Mouse (Mus musculus) midbrain, postnatal 0 days (tissue): ENCODE measurements around the gene Gata3. TPM values are rescaled to one million over a fixed set of nuclear protein-coding genes. Genes with fewer than 3 reads are reported as not detected.
A peak's percentile ranks its signal among the peaks of the same experiment; 100 is the strongest.

Experiments
- ATAC-seq: fragments of 200-750 bp; cut with Nextera tagmentation; 2 replicates; pipeline ENCODE4 v1.8.0; 2017; ENCODE audit warnings: moderate number of reproducible peaks, mild to moderate bottlenecking, moderate TSS enrichment, moderate library complexity; ENCODE audit not compliant: low FRiP score
- DNase-seq: peaks from one replicate; pipeline ENCODE4 v3.0.0-alpha.2; 2015; ENCODE audit warnings: low spot score
- H3K27ac ChIP-seq: fragments of 300-500 bp; sonication (generic); 2 replicates; pipeline ENCODE4 v1.5.1; 2014; ENCODE audit warnings: low read depth, mild to moderate bottlenecking, low read length, mixed read lengths
- H3K27me3 ChIP-seq: fragments of 300-500 bp; sonication (generic); 2 replicates; pipeline ENCODE4 v1.6.1; 2014; ENCODE audit warnings: low read length, control low read depth, mixed read lengths; ENCODE audit not compliant: insufficient read depth
- H3K36me3 ChIP-seq: fragments of 300-500 bp; sonication (generic); 2 replicates; pipeline ENCODE4 v1.6.1; 2014; ENCODE audit warnings: low read length, control low read depth, mixed read lengths; ENCODE audit not compliant: insufficient read depth
- H3K4me1 ChIP-seq: fragments of 300-500 bp; sonication (generic); 2 replicates; pipeline ENCODE4 v1.6.1; 2014; ENCODE audit warnings: mild to moderate bottlenecking, control low read depth, antibody characterized with exemption, low read length, mixed read lengths; ENCODE audit not compliant: insufficient read depth
- H3K4me2 ChIP-seq: fragments of 300-500 bp; sonication (generic); 2 replicates; pipeline ENCODE4 v1.6.1; 2014; ENCODE audit warnings: low read depth, mild to moderate bottlenecking, low read length, mixed read lengths; ENCODE audit not compliant: poor library complexity, severe bottlenecking
- H3K4me3 ChIP-seq: fragments of 300-500 bp; sonication (generic); 2 replicates; pipeline ENCODE4 v1.5.1; 2014; ENCODE audit warnings: low read depth, mild to moderate bottlenecking, low read length, moderate library complexity
- H3K9ac ChIP-seq: fragments of 300-500 bp; sonication (generic); replicated peaks from 2 replicates; pipeline ENCODE4 v1.6.1; 2014; ENCODE audit warnings: mild to moderate bottlenecking, low read length, moderate library complexity, mixed read lengths; ENCODE audit not compliant: poor library complexity, severe bottlenecking
- H3K9me3 ChIP-seq: fragments of 300-500 bp; sonication (generic); 2 replicates; pipeline ENCODE4 v1.6.1; 2016; ENCODE audit warnings: low read length, control low read depth
- CTCF ChIP-seq: IDR thresholded peaks from 2 replicates; pipeline ENCODE4 v1.5.1; 2016; ENCODE audit warnings: antibody characterized with exemption, mild to moderate bottlenecking
- WGBS: fragments of 180-500 bp; shearing (Covaris S2); extraction: QIAGEN DNeasy Blood & Tissue Kit; methylation state at CpG from one replicate; pipeline ENCODE4 v1.1.7; 2014; 5-methylcytosine and 5-hydroxymethylcytosine counted together
- polyA plus RNA-seq: library from polyadenylated mRNA; unstranded; fragments of >200 nt; fragmentation: Nextera tagmentation; extraction: Ambion mirVana; gene quantifications from 2 replicates; pipeline ENCODE4 v1.2.1, GENCODE M21; 2015
- total RNA-seq: library from RNA; depleted of rRNA; stranded (reverse); fragments of >200 nt; gene quantifications from 2 replicates; pipeline ENCODE4 v1.2.3, GENCODE M21; 2014

Gata3 gene
- total and polyA plus RNA-seq, 2 experiments from 2014 or later, result 13.3 to 88.9 TPM

DNA sequence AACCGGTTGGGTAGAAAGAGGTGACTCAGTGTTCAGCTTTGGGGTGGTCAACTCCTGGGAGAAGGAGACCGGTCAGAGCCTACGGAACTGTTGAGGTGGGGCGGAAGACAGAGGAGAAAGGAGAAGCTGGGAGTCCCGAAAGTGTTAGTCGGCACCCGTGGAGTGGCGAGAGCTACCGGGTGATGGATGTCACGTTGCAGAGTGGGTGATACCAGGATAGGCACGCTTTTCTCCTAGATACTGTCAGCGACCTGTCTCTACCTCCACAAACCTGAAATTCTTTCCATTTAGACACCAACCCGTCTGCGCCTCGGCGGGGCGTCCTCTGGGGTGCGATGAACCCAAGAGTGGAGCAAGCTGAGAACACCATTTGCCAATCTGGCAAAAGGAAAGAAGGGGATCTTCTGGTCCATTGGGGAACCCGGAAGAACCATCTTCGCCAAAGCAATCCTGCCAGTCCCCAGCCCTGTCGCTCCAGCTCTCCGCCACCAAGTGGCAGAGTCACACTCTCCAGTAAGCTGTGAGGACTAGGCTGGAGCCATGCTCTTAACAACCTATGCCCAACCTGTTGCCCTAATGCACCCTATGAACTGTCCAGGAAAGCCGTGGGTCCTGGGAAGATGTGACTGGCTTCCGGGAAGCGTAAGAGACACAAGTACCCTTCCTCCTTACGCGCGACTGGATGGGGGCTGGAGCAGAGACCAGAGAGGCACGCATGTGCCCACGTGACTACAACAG, 752 bp downstream of the Gata3 start, which contains the start of gene 9230102O04Rik:
Gene 9230102O04Rik (minus strand): TSS at position 628 of the 738 bp plus-strand sequence.
- Histone ChIP-seq H3K9ac (no peak within 1 kb of the TSS), H3K4me3 (peak within 1 kb of the TSS; percentile 43)

DNA sequence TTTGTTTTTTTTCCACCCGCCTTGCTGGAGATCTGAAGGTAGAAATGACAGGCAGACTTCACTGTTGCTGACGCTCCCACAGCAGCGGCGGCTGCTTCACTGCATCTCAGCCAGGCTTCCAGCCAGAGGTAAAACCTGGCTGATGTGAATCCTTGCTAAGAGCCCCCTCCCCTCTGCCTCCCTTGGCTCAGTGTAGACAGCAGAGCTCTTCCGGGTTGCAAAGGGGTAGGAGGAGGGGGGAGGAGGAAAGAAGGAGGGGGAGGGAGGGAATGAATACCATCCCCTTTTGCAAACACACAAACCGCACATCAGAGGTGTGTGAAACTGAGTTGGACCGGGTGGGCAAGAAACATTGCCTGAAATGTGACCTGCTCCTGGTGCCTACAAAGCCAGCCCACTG, 2.2 kb downstream of the Gata3 start:
- Histone ChIP-seq H3K9me3 (no peaks in the 10 kb centered on the region), H3K4me2 (peak overlapping the region; percentile 71), H3K27ac (peak overlapping the region; percentile 83), H3K9ac (peak overlapping the region; percentile 61), H3K4me3 (peak overlapping the region; percentile 43), H3K4me1 (no peaks in the 10 kb centered on the region), H3K27me3 (peaks cover 50% of the 10 kb centered on the region), H3K36me3 (no peaks in the 10 kb centered on the region)
- WGBS, result 2% methylated on average over 7 of the region's 7 CpGs
- no peak for DNase-seq
- no peak for TF ChIP-seq CTCF
- peak; percentile 29; the same call in 1 of the 2 replicates for ATAC-seq

More for the DNA sequence above, 752 bp downstream of the Gata3 start, which contains the start of gene 9230102O04Rik:
- Histone ChIP-seq H3K4me1 (no peaks in the 10 kb centered on the region), H3K4me2 (peak within 1 kb of the TSS; percentile 71), H3K36me3 (no peaks in the 10 kb centered on the region), H3K27ac (no peak within 1 kb of the TSS), H3K9me3 (no peaks in the 10 kb centered on the region), H3K27me3 (peaks cover 62% of the 10 kb centered on the region)
- DNase-seq (peak; percentile 54), ATAC-seq (peak; percentile 71)
- TF ChIP-seq CTCF, result peak; percentile 74
- WGBS, result 1% methylated on average over 30 of the region's 30 CpGs

DNA sequence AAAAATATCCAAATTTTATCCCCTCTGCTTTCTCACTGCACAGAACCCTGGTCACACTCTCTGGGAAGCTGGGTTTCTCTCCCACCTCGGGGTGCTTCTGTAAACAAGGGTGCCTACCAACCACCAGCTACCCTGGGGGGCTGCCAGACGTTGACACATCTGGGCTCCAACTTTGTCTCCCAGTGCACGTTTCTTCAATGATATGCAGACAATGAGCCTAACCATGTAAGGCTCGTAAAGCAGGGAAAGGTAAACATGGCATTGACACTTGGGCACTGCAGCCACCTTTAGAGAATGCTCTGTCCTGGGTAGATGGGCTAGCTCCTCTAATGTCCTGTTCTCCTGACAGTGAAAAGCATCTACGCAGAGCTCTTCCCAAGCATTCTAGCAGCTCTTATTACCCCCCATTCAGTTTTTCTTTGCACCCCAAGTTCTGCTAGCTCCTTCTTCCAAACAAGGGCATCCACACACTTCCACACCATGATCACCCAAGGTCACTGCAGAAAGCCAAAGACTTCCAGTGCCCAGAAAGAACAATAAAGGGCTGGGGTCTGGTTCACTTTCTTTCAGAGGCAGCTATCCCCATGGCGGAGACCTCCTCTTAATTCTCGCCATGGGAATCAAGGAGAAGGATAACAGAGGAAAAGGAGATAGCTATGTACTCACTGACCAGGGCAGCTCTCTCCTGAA, 2.8 kb downstream of the Gata3 start:
- no peaks in the 10 kb centered on the region for H3K4me1 ChIP-seq
- H3K36me3 ChIP-seq, result no peaks in the 10 kb centered on the region
- no peak for DNase-seq
- H3K9me3 ChIP-seq, result no peaks in the 10 kb centered on the region
- peak overlapping the region; percentile 71 for H3K4me2 ChIP-seq
- 4% methylated on average over 7 of the region's 7 CpGs for WGBS
- peak overlapping the region; percentile 61 for H3K9ac ChIP-seq
- H3K4me3 ChIP-seq, result peak overlapping the region; percentile 43
- peaks cover 47% of the 10 kb centered on the region for H3K27me3 ChIP-seq
- no peak for TF ChIP-seq CTCF
- ATAC-seq, result no peak
- peak overlapping the region; percentile 83 for H3K27ac ChIP-seq

DNA sequence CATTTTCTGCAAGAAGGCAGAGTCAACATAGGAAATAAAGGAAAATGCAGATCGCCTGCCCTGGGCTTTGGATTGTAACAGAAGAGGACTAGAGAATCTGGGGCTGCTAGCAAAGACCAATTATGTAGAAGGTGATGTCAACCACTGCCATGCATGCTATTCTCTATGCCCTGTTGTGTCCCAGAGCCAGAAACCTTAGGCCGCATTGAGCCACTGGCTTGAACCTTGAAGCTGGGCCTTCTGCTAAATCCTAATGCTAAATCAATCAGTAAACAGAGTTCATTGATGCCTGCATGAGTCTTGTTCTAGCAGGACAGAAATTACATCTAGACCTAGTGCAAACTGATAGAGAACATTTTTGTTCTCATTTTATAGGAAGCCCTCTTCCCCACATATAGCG, 3.8 kb downstream of the Gata3 start:
- no peaks in the 10 kb centered on the region for H3K36me3 ChIP-seq
- H3K4me1 ChIP-seq, result no peaks in the 10 kb centered on the region
- no peaks in the 10 kb centered on the region for H3K9me3 ChIP-seq
- ATAC-seq (no peak), DNase-seq (no peak)
- H3K9ac ChIP-seq, result peak overlapping the region; percentile 61
- peak overlapping the region; percentile 83 for H3K27ac ChIP-seq
- no peak for TF ChIP-seq CTCF
- H3K4me3 ChIP-seq, result peak overlapping the region; percentile 43
- WGBS, result 12% methylated on average over 3 of the region's 3 CpGs
- peaks cover 44% of the 10 kb centered on the region for H3K27me3 ChIP-seq
- H3K4me2 ChIP-seq, result peak overlapping the region; percentile 71

DNA sequence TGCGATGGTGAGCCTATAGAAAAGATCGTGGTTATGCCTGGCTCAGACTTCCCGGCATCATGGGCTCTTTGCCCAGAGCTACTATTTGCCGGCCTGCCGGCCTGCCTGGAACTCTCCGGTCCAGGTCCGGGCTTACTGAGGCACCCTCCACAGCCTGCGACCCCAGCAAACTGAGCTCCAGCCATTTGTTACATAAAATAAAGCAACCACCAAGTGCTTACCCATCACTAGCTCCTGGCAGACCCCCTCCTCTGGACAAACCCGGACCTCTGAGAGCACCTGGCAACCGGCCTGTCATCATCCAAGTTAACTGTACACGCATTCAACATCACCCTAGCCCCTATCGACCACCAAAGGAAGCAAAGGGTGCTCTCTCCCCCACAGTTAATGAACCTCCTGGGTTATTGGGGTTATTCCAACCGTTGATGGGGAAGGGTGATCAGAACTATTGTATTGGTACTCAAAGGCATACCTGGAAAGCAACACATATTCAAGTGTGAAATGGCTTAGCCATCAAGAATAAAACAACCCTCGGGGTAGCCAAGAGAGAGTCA, 4.5 kb downstream of the Gata3 start:
- Histone ChIP-seq H3K9me3 (no peaks in the 10 kb centered on the region), H3K27me3 (peaks cover 43% of the 10 kb centered on the region), H3K27ac (peak overlapping the region; percentile 83), H3K9ac (peak overlapping the region; percentile 61), H3K4me1 (no peaks in the 10 kb centered on the region), H3K36me3 (no peaks in the 10 kb centered on the region), H3K4me3 (peak overlapping the region; percentile 43), H3K4me2 (peak overlapping the region; percentile 71)
- 4% methylated on average over 14 of the region's 14 CpGs for WGBS
- no peak for TF ChIP-seq CTCF
- no peak for ATAC-seq
- DNase-seq, result no peak
